Mouse (Mus musculus): ENCODE measurements around the gene Tceal9. TPM values are rescaled to one million over a fixed set of nuclear protein-coding genes. Genes with fewer than 3 reads are reported as not detected.
A peak's percentile ranks its signal among the peaks of the same experiment; 100 is the strongest.

The Tceal9 gene
- polyA plus RNA-seq, 1 experiment from 2014 or later, result 641 TPM

- Histone ChIP-seq H3K9me3 (ENCODE audit: control insufficient read depth) (no peaks in the 10 kb centered on the region), H3K4me3 (ENCODE audit: low read depth, low read length) (no peak overlapping the region), H3K4me1 (replicated peaks; ENCODE audit: control insufficient read depth, insufficient read depth, low read length) (no peaks in the 10 kb centered on the region), H3K27ac (ENCODE audit: low read depth, low read length) (no peak overlapping the region), H3K4me2 (replicated peaks; ENCODE audit: low read depth) (no peak overlapping the region), H3K27me3 (replicated peaks; ENCODE audit: control insufficient read depth, insufficient read depth, low read length) (no peaks in the 10 kb centered on the region), H3K9ac (ENCODE audit: low read depth, low read length) (no peak overlapping the region), H3K36me3 (ENCODE audit: control insufficient read depth, insufficient read depth) (no peaks in the 10 kb centered on the region)
- no peak for TF ChIP-seq CTCF (IDR thresholded peaks at IDR 0.05; ENCODE audit: low read depth)
- 77% methylated on average over 2 of the region's 2 CpGs for WGBS
- ATAC-seq, result no peak
Observed at GRCm38 (mm10) chrX:136243181-136243580, 1.7 kb upstream of the Tceal9 start.

DNA sequence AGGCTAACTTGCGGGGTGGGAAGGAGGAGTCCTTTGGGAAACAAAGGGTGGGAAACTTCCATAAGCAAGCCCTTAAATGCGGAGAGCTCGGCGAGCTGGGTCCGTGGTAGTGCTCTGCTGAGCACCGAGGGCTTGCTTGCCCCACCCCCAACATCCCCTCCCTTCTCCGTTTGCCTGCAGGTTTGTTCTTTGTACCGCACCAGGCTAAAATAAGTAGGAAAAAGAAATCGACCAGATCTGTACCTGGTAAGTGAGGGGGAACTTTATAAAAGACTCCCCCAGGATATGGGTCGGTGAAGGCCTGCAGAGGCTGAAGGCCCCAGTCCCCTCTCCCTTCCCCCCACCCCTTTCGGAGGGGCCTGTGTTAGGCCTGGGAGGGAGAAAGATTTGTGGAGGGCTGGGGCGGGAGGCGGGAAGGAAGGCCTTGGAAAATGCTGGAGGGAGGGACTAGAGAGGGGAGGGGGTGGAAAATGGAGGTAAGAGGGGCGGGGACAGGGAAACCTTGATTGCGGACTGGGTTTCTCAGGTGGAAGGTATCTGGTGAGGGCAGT is 717 bp downstream of the Tceal9 start:
- Histone ChIP-seq H3K4me3 (ENCODE audit: low read depth, low read length) (peak overlapping the region; percentile 49), H3K4me1 (replicated peaks; ENCODE audit: control insufficient read depth, insufficient read depth, low read length) (no peaks in the 10 kb centered on the region), H3K4me2 (replicated peaks; ENCODE audit: low read depth) (peak overlapping the region; percentile 61), H3K27me3 (replicated peaks; ENCODE audit: control insufficient read depth, insufficient read depth, low read length) (no peaks in the 10 kb centered on the region), H3K9ac (ENCODE audit: low read depth, low read length) (peak overlapping the region; percentile 45), H3K36me3 (ENCODE audit: control insufficient read depth, insufficient read depth) (no peaks in the 10 kb centered on the region), H3K9me3 (ENCODE audit: control insufficient read depth) (no peaks in the 10 kb centered on the region), H3K27ac (ENCODE audit: low read depth, low read length) (peak overlapping the region; percentile 50; the same call in 1 of the 2 replicates)
- no peak for TF ChIP-seq CTCF (IDR thresholded peaks at IDR 0.05; ENCODE audit: low read depth)
- WGBS, result 19% methylated on average over 13 of the region's 15 CpGs
- ATAC-seq, result peak; percentile 52

DNA sequence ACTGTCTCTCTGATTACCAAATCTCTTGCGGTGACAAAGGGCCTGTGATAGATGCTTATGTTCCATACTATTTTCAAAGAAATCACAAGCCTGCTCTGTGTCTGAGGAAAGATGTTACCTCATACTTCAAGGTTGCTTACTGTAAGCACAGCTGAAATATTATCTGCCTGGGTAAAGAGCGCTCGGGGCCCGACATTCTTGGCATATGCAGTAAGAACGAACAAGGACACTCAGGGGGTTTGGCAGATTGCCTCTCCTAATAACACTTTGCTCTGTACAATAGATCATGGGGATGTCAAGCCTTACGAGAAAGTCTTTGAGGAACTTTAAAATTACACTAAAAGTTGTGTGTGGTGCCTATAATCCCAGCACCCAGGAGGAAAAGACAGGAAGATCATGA is 3.9 kb downstream of the Tceal9 start:
- Histone ChIP-seq H3K36me3 (ENCODE audit: control insufficient read depth, insufficient read depth) (no peaks in the 10 kb centered on the region), H3K9me3 (ENCODE audit: control insufficient read depth) (no peaks in the 10 kb centered on the region), H3K4me3 (ENCODE audit: low read depth, low read length) (no peak overlapping the region), H3K4me1 (replicated peaks; ENCODE audit: control insufficient read depth, insufficient read depth, low read length) (no peaks in the 10 kb centered on the region), H3K27ac (ENCODE audit: low read depth, low read length) (no peak overlapping the region), H3K27me3 (replicated peaks; ENCODE audit: control insufficient read depth, insufficient read depth, low read length) (no peaks in the 10 kb centered on the region), H3K9ac (ENCODE audit: low read depth, low read length) (no peak overlapping the region), H3K4me2 (replicated peaks; ENCODE audit: low read depth) (no peak overlapping the region)
- no peak for TF ChIP-seq CTCF (IDR thresholded peaks at IDR 0.05; ENCODE audit: low read depth)
- ATAC-seq, result peak; percentile 43; the same call in 1 of the 2 replicates
- WGBS, result 49% methylated on average over 6 of the region's 6 CpGs

DNA sequence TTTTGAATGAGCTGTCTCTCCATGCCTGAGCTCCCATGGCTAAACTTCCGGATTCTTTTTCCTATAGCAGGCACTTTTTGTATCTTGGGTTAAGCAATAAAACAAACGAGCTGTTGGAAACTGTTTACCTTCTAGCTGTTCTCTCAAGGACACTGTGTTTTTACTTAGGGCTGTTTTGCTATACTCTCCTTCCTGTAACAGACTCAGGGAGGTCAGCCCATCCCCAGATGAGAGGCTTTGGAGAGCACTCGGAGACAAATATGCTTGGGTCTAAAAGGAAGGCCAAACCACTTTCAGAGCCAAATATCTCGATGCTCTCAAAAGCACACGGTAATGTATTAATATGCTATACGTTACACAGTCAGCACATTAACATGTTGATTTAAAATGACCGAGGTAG is 4.8 kb downstream of the Tceal9 start:
- 49% methylated on average over 7 of the region's 7 CpGs for WGBS
- H3K4me2 ChIP-seq (replicated peaks; ENCODE audit: low read depth), result no peak overlapping the region
- no peaks in the 10 kb centered on the region for H3K27me3 ChIP-seq (replicated peaks; ENCODE audit: control insufficient read depth, insufficient read depth, low read length)
- no peak overlapping the region for H3K4me3 ChIP-seq (ENCODE audit: low read depth, low read length)
- no peak for ATAC-seq
- H3K27ac ChIP-seq (ENCODE audit: low read depth, low read length), result no peak overlapping the region
- no peaks in the 10 kb centered on the region for H3K36me3 ChIP-seq (ENCODE audit: control insufficient read depth, insufficient read depth)
- TF ChIP-seq CTCF (IDR thresholded peaks at IDR 0.05; ENCODE audit: low read depth), result no peak
- no peak overlapping the region for H3K9ac ChIP-seq (ENCODE audit: low read depth, low read length)
- H3K9me3 ChIP-seq (ENCODE audit: control insufficient read depth), result no peaks in the 10 kb centered on the region
- H3K4me1 ChIP-seq (replicated peaks; ENCODE audit: control insufficient read depth, insufficient read depth, low read length), result no peaks in the 10 kb centered on the region

- H3K9ac ChIP-seq (ENCODE audit: low read depth, low read length), result no peak overlapping the region
- no peaks in the 10 kb centered on the region for H3K9me3 ChIP-seq (ENCODE audit: control insufficient read depth)
- TF ChIP-seq CTCF (IDR thresholded peaks at IDR 0.05; ENCODE audit: low read depth), result no peak
- H3K4me1 ChIP-seq (replicated peaks; ENCODE audit: control insufficient read depth, insufficient read depth, low read length), result no peaks in the 10 kb centered on the region
- H3K4me3 ChIP-seq (ENCODE audit: low read depth, low read length), result no peak overlapping the region
- H3K27me3 ChIP-seq (replicated peaks; ENCODE audit: control insufficient read depth, insufficient read depth, low read length), result no peaks in the 10 kb centered on the region
- H3K4me2 ChIP-seq (replicated peaks; ENCODE audit: low read depth), result no peak overlapping the region
- no peaks in the 10 kb centered on the region for H3K36me3 ChIP-seq (ENCODE audit: control insufficient read depth, insufficient read depth)
- 39% methylated on average over 6 of the region's 6 CpGs for WGBS
- no peak for ATAC-seq
- H3K27ac ChIP-seq (ENCODE audit: low read depth, low read length), result no peak overlapping the region
Observed at GRCm38 (mm10) chrX:136252023-136252729, 7.3 kb downstream of the Tceal9 start.

GRCm38 (mm10) chrX:136267720-136268119 is 22.8 kb downstream of the Tceal9 start:
- TF ChIP-seq CTCF (IDR thresholded peaks at IDR 0.05; ENCODE audit: low read depth), result no peak
- H3K4me3 ChIP-seq (ENCODE audit: low read depth, low read length), result no peak overlapping the region
- H3K9me3 ChIP-seq (ENCODE audit: control insufficient read depth), result no peaks in the 10 kb centered on the region
- no peaks in the 10 kb centered on the region for H3K27me3 ChIP-seq (replicated peaks; ENCODE audit: control insufficient read depth, insufficient read depth, low read length)
- ATAC-seq, result no peak
- 68% methylated on average over 5 of the region's 5 CpGs for WGBS
- no peaks in the 10 kb centered on the region for H3K4me1 ChIP-seq (replicated peaks; ENCODE audit: control insufficient read depth, insufficient read depth, low read length)
- H3K4me2 ChIP-seq (replicated peaks; ENCODE audit: low read depth), result no peak overlapping the region
- no peaks in the 10 kb centered on the region for H3K36me3 ChIP-seq (ENCODE audit: control insufficient read depth, insufficient read depth)
- no peak overlapping the region for H3K9ac ChIP-seq (ENCODE audit: low read depth, low read length)
- no peak overlapping the region for H3K27ac ChIP-seq (ENCODE audit: low read depth, low read length)
